Mouse (Mus musculus) stomach, postnatal 0 days (tissue): ENCODE data around the gene Gpatch8.

Experiments used
- CTCF ChIP-seq: IDR thresholded peaks from 2 replicates; pipeline ENCODE4 v1.5.1; 2016; ENCODE audit warnings: antibody characterized with exemption, low read depth, mild to moderate bottlenecking, moderate library complexity
- EP300 ChIP-seq: optimal IDR thresholded peaks from 2 replicates; pipeline ENCODE3; 2016; ENCODE audit warnings: antibody characterized with exemption

DNA sequence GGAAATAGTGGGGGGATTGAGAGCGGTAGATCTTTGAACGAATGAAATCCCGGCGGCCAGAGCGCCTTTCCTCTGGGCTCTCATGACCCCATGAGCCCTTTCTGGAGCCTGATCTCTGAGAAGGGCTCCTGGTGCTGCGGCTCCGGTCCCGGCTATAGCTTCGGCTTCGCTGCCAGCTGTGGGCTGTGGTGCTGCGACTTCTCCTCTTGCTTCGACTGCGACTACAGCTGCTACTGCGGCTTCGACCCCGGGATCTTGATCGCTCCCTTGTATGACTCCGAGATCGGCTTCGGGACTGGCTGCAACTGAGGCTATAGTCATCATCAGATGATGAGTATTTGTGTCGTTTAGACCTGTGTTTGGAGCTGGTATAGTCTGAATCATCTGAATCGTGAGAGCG lies 76.6 kb downstream of the Gpatch8 start:
- TF ChIP-seq CTCF (no peak), EP300 (no peak)
